Comparison of ENCODE assay signal across 14 mouse cellular contexts in the genomic region with DNA sequence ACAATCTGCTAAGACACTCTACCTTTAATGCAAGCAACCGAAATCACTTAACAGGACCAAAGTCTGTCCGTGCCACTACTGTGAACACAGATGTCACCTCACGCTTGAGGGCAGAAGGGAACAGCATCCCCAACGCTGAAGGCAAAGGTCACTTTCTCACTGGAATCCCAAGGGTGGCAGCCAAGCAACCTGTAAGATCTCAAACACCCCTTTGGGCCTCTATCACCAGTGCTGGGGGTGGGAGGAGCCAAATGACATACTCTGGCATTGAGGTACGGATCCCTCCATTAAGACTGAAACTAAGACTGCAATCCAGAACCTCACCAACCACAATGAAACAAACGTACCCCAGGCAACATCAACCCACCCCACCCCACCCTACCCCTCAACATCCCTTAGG.
"Had no signal": no experiment of that assay in that cellular context is flagged by ENCODE, and none has a peak within 500 bp of the region (broad histone marks: within the 10 kb centered on the region; RNA-seq: fewer than 3 reads in every experiment).

No protein-coding gene starts in this region.

- H3K4me3 ChIP-seq: limb, embryonic 13.5 days; midbrain, embryonic 10.5 days; neural tube, embryonic 12.5 days had no signal

- H3K4me1 ChIP-seq: neural tube, embryonic 12.5 days had no signal

- H3K4me2 ChIP-seq: limb, embryonic 13.5 days; neural tube, embryonic 12.5 days had no signal

- H3K27ac ChIP-seq: kidney, postnatal 0 days; limb, embryonic 13.5 days; liver, embryonic 14.5 days; midbrain, embryonic 10.5 days; neural tube, embryonic 12.5 days had no signal

- DNase-seq: kidney, adult 8-10 months; kidney, postnatal 36 days; left cerebral cortex, postnatal 4 days; lung, adult 18-20 months; lung, postnatal 36 days; midbrain, embryonic 14.5 days; right cerebral cortex, postnatal 14 days; thymus, adult 2 months; thymus, postnatal 25 days had no signal

- H3K27me3 ChIP-seq: limb, embryonic 13.5 days; neural tube, embryonic 12.5 days had no signal

- H3K36me3 ChIP-seq: midbrain, embryonic 10.5 days; neural tube, embryonic 12.5 days had no signal

- H3K9me3 ChIP-seq: limb, embryonic 13.5 days; midbrain, embryonic 10.5 days; neural tube, embryonic 12.5 days had no signal

- H3K9ac ChIP-seq: limb, embryonic 13.5 days; liver, embryonic 14.5 days; neural tube, embryonic 12.5 days had no signal
